Mouse (Mus musculus) R1 (cell line): ENCODE measurements at regions not wholly inside any gene's neighbourhood (a gene's known extent, or its start where the extent isn't known, plus 50 kb on each side); places are given as distances from the start of the nearest gene placed in this dataset.

Source experiments
- DNase-seq: peaks from one replicate; pipeline ENCODE4 v3.0.0-alpha.2; 2018; ENCODE audit warnings: low read depth, low spot score

DNA sequence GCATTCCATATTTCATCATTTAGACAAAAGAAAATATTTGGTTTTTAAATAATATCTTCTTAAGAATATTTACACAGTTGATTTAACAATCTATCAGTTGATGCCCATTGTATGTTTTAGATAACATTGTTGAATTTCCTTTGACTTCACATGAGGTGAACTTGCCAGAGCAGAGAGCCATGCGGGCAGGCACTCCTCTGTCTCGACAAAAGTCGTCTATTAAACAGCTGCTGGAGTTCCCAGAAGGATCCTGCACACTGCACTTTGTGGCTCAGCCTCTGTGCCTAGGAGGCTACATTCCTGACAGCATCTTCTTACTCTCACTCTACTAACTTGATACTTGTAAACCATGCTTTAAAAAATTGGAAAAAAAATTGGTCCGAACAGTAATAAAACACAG, 221.7 kb upstream of the Pde3a start:
- DNase-seq: no peak

GRCm38 (mm10) chr6:141027787-141028186, 221.3 kb upstream of the Pde3a start:
- DNase-seq: no peak

- no peak for DNase-seq
These were observed 214.2 kb upstream of the Pde3a start for GRCm38 (mm10) chr6:141034824-141035223.

- no peak for DNase-seq
These were observed 207.7 kb upstream of the Pde3a start for GRCm38 (mm10) chr6:141041358-141041757.

- DNase-seq: no peak
These were observed 207.1 kb upstream of the Pde3a start for GRCm38 (mm10) chr6:141041781-141042625.

- no peak for DNase-seq
These were observed 200.8 kb upstream of the Pde3a start for GRCm38 (mm10) chr6:141048271-141048670.

- DNase-seq: no peak
These were observed 198.9 kb upstream of the Pde3a start for GRCm38 (mm10) chr6:141050038-141050684.

- no peak for DNase-seq
These were observed 195.0 kb upstream of the Pde3a start for GRCm38 (mm10) chr6:141054026-141054425.

DNA sequence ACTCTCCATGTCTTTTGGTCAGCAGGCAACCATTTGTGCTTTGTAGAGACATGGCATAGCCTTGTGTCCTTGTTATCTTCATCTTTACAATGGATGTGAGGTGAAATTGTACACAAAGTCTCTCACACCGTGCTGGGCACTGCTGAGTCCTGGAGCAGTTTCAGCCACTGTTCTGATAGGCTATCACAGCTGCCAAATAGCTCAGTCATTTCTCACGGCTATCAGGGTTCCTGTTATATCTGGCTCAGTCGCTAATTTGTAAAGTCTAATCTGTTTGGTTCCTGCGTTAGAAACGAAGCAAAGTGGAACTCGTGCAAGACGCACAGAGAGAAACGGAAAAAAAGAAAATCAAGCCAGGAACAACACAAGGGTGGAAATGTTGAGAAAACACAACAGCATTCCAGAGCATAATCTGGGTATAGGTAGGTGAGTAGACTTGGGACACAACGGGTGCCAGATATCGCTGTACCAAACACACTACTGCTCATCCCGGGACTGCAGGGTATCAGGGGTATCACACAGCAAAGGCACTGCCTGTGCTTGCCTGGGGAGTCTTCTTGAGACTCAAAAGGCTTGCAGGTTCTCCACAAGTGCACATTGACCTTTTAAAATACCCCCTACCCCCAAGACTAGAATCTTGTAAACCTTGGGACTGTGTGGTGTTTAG, 189.7 kb upstream of the Pde3a start:
- DNase-seq: no peak

GRCm38 (mm10) chr6:141065724-141066123, 183.3 kb upstream of the Pde3a start:
- no peak for DNase-seq

- no peak for DNase-seq
These were observed 180.1 kb upstream of the Pde3a start for GRCm38 (mm10) chr6:141068861-141069467.

DNA sequence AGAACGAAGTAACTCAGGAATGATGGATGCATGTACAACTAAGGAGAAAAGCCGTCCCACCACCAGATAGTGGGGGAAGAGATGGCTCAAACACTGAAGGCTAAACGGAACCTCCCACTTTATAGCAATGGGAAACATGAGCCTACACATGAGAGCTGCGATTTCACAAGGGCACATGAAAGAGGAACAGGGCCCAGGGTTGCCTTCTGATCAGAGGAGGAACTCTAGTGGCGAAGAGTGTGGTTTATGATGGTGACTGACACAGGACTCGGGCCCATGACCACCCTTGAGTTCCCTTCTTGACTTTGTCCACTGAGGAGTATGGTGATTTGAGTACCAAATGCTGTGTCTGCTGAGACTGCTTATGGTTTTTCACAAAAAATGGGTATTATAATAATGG, 179.2 kb upstream of the Pde3a start:
- no peak for DNase-seq

DNA sequence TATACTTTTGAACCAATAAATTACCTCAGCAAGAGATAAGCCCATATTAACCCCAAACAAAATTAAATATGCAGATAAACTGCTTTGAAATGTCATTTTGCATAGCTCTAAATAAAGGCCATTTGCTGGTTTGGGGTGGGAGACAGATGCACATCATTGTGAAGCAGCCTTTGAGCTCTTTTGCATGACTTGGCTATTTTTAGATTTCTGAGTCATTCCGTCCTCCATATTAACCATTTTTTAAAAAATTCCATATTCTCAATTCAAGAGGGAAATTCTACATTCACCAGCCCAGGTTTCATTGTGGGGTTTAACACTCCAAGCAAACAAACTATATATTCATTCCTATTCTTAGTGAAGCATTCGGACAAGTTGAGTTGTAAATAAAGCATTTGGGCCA, 177.6 kb upstream of the Pde3a start:
- DNase-seq: no peak

GRCm38 (mm10) chr6:141091076-141091780, 157.8 kb upstream of the Pde3a start:
- DNase-seq: no peak

- peak; percentile 16 for DNase-seq
These were observed 157.3 kb upstream of the Pde3a start for GRCm38 (mm10) chr6:141091781-141092140.

DNA sequence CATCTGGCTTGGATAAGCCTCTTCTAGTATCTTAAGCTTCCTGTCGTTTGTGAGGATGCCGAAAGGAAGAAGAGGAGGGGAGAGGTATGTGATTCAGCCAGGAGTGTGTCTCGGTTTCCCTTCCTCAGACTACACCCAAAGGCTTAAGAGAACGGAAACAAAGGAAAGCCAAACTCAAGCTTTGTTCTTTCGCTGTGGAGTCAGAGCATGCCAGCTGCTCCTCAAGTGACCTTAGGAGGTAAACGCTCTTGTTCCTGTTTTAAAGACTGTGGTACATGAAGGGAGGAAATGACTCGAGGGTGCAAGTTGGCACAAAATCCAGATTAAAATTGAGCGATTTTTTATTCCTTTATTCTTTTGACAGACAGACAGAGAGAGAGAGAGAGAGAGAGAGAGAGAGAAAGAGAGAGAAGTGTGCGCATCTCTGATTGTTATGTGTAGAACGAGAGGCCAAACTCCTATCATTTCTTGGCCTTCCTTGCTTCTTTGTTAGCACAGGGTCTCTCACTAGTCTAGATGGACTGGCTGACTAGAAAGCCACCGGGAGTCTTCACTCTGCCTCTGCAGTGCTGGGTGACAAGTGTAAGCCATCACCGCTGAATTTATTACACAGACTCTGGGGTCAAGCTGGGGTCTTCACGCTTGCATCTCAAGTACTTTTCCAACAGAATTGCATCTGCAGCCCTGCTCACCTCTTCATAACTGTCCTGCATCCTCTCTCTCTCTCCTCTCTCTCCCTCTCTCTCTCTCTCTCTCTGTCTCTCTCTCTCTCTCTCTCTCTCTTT, 151.5 kb upstream of the Pde3a start:
- no peak for DNase-seq

- DNase-seq: no peak
These were observed 130.8 kb upstream of the Pde3a start for GRCm38 (mm10) chr6:141118287-141118686.

DNA sequence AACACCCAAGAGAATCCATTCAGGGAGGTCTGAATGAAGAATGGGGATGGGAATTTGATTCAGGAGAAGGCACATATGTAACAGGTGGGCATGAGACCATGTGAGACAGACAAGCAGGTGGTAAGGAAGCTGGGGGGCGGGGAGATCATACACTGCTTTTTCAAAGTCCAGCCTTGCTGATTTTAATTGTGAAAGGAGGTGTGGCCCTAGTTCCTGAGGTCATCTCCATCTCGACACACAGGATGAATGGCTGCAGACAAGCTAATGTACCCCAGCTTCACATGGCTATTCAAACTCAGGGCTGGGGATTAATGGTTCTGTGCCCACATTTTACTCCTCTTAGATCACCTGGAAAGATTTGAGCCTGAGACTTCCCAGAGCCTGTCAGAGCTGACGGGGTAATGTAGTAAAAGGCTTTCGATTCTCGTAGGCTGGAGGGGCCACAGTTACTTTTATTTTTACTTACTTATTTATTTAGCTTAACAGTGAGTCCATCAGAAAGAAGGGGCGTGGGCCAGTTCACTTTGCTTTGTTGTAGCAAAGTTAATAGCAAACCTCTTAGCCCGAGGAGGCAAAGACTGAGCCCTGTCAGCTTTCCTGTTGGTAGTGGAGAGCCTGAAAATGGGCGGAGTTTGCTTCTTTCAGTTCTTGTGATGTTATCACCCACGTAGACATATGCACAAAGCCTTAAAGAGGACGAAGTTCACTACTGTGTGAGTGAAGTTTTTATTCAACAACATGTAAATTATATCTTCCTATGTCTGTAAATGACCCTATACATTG, 122.3 kb upstream of the Pde3a start:
- DNase-seq: no peak

GRCm38 (mm10) chr6:141129596-141129995, 119.5 kb upstream of the Pde3a start:
- no peak for DNase-seq

DNA sequence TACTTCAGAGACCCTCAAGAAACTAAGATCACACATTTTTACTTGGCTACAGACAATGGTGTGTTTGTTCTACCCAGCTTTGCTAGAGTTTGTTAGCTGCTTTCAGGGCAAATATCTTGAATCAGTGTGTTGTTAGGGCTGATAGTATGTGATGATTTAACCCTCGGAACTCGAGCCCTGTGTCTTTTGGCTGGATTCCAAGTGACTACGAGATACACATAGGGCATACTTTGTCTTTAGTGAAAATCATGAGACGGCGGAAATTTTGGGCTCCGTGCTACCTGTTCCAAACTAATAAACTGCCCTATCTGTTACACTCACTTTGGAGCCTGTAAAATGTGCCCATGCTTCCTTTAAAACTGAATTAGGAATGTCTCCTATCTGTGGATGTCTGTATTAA, 114.9 kb upstream of the Pde3a start:
- DNase-seq: no peak
